Mouse (Mus musculus): ENCODE results near the gene Mzf1.

Gene Mzf1

DNA sequence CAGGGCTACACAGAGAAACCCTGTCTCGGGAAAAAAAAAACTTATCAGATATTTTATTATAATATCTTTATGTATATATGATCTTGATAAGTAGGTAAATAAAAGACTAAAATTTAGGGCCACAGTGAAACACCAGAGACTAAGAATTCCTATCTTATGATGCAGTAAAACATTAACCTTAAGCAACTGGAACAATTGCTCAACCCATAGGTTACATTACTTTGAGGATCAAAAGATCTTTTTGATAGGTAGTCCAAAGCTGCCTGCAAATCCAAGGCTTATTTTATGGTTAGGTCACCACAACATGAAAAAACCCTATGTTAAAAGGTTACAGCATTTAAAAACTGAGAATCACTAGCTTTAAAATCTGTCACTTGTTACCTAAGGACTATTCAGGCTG is 53.0 kb downstream of the Mzf1 start:
- no peak for DNase-seq

DNA sequence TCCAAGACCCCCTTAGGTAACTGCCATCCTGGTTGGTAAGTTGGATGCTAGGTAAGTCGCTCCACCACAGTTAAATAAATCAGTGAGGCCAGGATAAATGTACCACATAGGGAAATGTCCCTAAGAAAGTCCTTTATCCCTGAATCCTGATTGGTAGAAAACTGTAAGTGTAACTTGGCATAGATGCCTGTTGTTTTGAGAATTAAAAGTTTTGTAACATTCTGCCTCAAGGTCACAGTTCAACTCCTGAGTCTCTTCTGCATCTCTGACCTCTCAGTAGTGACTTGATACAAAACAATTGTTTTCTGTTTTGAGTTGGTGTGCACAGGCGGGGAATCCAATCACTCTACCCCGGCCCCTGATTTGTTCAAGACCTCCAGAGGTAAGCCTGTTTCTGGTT is 55.7 kb downstream of the Mzf1 start, which contains the start of gene Trim28:
Gene Trim28 (plus strand): TSS at position 264 of the 400 bp plus-strand sequence.
- DNase-seq, result no peak

DNA sequence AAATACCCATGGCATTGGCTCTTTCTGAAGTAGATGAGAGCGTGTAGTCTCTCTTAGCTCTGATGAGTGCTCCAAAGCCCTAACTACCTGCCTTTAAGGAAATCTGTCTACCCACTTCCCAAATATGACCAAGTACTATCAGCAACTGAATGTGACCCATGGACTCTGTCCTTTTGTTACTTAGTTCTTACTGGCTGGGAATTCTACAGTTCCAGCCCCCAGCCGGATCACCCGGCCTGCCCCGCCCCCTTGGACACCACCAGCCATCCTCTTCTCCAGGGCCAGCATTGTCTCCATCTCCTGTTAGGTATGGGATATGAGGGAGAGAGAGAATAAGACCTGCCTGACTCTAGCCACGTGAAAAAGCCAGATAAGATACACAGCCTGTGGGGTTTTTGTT is 56.5 kb downstream of the Mzf1 start, which contains the start of gene Slc27a5:
Gene Slc27a5 (minus strand): TSS at position 140 of the 400 bp plus-strand sequence.
- no peak for DNase-seq

DNA sequence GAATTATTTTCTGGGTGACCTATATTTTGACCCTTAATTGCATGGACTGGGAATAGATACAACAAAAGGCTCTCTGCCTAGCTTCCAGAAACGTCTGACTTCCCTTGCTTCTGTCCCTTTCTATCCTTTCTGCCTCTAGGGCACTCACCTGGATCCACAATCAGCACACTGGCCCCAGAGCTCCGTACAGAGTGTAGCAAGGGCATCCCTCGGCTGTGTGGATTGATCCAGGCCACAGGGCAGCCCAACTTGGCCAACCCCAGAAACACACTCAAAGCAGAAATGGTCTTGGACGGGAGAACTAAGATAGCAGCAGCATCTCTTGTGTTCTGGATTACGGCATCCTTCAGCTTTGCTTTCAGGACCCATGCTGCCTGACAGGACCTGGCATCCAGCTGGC is 57.3 kb downstream of the Mzf1 start:
- DNase-seq, result no peak

DNA sequence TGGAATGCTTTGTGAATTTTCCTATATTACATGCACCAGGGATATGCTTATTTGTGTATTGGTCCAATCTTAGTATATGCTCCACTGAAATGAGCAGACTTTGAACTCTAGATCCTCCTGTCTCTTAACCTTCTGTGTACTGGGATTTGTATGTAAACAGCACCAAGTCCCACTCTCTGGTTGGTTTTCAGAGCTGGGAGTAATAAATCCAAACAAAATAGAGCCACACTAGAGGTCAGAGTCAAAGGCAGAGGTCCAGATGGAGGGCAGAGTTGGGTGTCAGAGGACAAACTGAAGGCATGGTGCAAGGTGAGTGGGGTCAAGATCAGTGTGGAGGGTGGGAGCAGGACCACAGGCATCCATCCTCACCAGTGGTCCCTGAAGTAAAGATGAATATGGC is 58.7 kb downstream of the Mzf1 start:
- DNase-seq, result no peak

DNA sequence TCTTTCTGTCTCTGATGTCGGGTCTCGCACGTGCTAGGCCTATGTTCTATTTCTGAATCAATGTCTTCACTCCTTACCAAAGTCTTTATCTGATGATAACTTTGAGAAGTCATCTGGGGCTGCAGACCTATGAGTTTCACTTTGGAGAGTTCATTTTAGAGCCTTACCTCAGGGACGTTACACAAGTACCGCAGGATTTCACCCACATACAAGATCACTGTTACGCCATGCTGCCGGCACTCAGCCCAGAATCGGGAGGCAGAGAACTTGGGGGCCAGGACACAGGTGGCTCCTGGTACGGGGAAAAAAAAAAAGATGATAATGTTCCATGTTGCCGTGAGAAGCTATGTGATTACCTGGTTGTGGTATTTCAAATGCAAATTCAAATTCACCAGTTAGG is 61.4 kb downstream of the Mzf1 start:
- no peak for DNase-seq

Data from cerebellum, adult 11-12 months (tissue).